Mouse (Mus musculus) neural tube, embryonic 13.5 days (tissue): ENCODE measurements around the gene Flt3. TPM values are rescaled to one million over a fixed set of nuclear protein-coding genes. Genes with fewer than 3 reads are reported as not detected.

ENCODE experiments used
- ATAC-seq: fragments of 200-750 bp; cut with Nextera tagmentation; 2 replicates; pipeline ENCODE4 v1.8.0; 2017; ENCODE audit warnings: low read depth, mild to moderate bottlenecking, moderate TSS enrichment, moderate library complexity
- H3K27ac ChIP-seq: fragments of 300-500 bp; sonication (generic); replicated peaks from 2 replicates; pipeline ENCODE4 v1.5.1; 2015; ENCODE audit warnings: moderate library complexity, mild to moderate bottlenecking, inconsistent platforms
- H3K27me3 ChIP-seq: fragments of 300-500 bp; sonication (generic); 2 replicates; pipeline ENCODE4 v1.6.1; 2015; ENCODE audit warnings: mild to moderate bottlenecking, inconsistent platforms
- H3K36me3 ChIP-seq: fragments of 300-500 bp; sonication (generic); 2 replicates; pipeline ENCODE4 v1.6.1; 2015; ENCODE audit warnings: mild to moderate bottlenecking, inconsistent platforms
- H3K4me1 ChIP-seq: fragments of 300-500 bp; sonication (generic); replicated peaks from 2 replicates; pipeline ENCODE4 v1.6.1; 2015; ENCODE audit warnings: inconsistent platforms
- H3K4me2 ChIP-seq: fragments of 300-500 bp; sonication (generic); 2 replicates; pipeline ENCODE4 v1.6.1; 2015; ENCODE audit warnings: inconsistent platforms, mild to moderate bottlenecking, moderate library complexity
- H3K4me3 ChIP-seq: fragments of 300-500 bp; sonication (generic); 2 replicates; pipeline ENCODE4 v1.5.1; 2015; ENCODE audit warnings: mild to moderate bottlenecking, inconsistent platforms
- H3K9ac ChIP-seq: fragments of 300-500 bp; sonication (generic); 2 replicates; pipeline ENCODE4 v1.6.1; 2015; ENCODE audit warnings: moderate library complexity, mild to moderate bottlenecking, inconsistent platforms
- H3K9me3 ChIP-seq: fragments of 300-500 bp; sonication (generic); 2 replicates; pipeline ENCODE4 v1.6.1; 2016; ENCODE audit warnings: inconsistent platforms
- WGBS: fragments of 180-500 bp; shearing (Covaris S2); methylation state at CpG from one replicate; pipeline ENCODE4 v1.1.7; 2015; 5-methylcytosine and 5-hydroxymethylcytosine counted together
- polyA plus RNA-seq: library from polyadenylated mRNA; unstranded; fragments of >200 nt; fragmentation: Nextera tagmentation; extraction: Ambion mirVana; gene quantifications from 2 replicates; pipeline ENCODE4 v1.2.1, GENCODE M21; 2015

Gene Flt3
- polyA plus RNA-seq, 1 experiment from 2014 or later: 0.64 TPM

- no peaks in the 10 kb centered on the region for H3K9me3 ChIP-seq
- H3K27me3 ChIP-seq: peaks cover 93% of the 10 kb centered on the region
- peaks cover 9% of the 10 kb centered on the region; the same call in 1 of the 2 replicates for H3K4me1 ChIP-seq
- 7% methylated on average over 7 of the region's 7 CpGs for WGBS
- no peak overlapping the region for H3K9ac ChIP-seq
- no peak overlapping the region for H3K4me2 ChIP-seq
- ATAC-seq: no peak
- H3K36me3 ChIP-seq: no peaks in the 10 kb centered on the region
- no peak overlapping the region for H3K27ac ChIP-seq
- H3K4me3 ChIP-seq: no peak overlapping the region
Observed at GRCm38 (mm10) chr5:147317321-147317720, 83.0 kb downstream of the Flt3 start.

GRCm38 (mm10) chr5:147315432-147316075, 84.7 kb downstream of the Flt3 start:
- Histone ChIP-seq H3K9ac (no peak overlapping the region), H3K27me3 (peaks cover 96% of the 10 kb centered on the region), H3K27ac (no peak overlapping the region), H3K36me3 (no peaks in the 10 kb centered on the region), H3K9me3 (no peaks in the 10 kb centered on the region), H3K4me2 (no peak overlapping the region), H3K4me1 (peaks cover 9% of the 10 kb centered on the region; the same call in 1 of the 2 replicates), H3K4me3 (no peak overlapping the region)
- ATAC-seq: no peak
- under 1% methylated on average over 25 of the region's 25 CpGs for WGBS

DNA sequence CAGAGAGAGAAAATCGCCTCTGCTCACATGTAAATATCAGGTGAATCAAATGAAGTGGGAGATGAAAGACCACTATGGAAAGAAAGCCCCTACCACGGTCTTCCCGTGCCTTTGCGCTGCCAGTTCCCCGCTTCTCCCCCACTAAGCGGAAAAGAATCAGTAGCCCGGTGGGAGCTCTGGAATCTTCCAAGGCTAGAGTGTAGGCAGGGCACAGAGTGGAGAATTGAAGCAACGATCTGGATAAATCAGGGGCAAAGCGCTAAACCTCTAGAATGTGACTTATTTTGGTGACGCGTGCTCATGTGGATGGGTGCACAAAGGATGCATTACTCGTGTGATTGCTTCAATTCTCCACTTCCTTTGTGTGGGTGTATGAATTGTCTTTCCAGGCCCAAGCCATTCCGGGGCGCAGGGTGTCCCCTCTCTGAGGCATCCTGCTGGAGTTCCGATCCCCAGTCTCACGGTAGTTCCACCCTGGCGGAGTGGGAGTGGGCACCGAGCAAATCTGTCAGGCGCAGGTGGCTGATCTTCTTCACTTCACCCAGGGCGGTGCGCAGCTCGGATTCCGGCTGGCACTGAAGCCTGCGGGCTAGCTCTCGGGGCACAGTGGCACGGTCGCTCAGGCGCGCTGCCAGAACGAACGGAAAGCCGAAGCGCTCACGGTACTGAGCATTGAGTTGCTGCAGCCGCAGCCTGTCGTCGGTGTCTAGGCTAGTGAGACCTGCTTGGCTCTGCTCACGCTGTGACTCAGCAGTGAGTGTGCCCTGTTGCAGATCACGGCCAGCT, 85.5 kb downstream of the Flt3 start:
- H3K27ac ChIP-seq: no peak overlapping the region
- no peak overlapping the region for H3K4me3 ChIP-seq
- 0 out of 2 replicates have a peak, but pooled peaks have one; percentile 36 for ATAC-seq
- H3K4me1 ChIP-seq: peaks cover 9% of the 10 kb centered on the region; the same call in 1 of the 2 replicates
- no peaks in the 10 kb centered on the region for H3K9me3 ChIP-seq
- no peak overlapping the region for H3K9ac ChIP-seq
- H3K36me3 ChIP-seq: no peaks in the 10 kb centered on the region
- no peak overlapping the region for H3K4me2 ChIP-seq
- 1% methylated on average over 39 of the region's 39 CpGs for WGBS
- H3K27me3 ChIP-seq: peaks cover 96% of the 10 kb centered on the region

DNA sequence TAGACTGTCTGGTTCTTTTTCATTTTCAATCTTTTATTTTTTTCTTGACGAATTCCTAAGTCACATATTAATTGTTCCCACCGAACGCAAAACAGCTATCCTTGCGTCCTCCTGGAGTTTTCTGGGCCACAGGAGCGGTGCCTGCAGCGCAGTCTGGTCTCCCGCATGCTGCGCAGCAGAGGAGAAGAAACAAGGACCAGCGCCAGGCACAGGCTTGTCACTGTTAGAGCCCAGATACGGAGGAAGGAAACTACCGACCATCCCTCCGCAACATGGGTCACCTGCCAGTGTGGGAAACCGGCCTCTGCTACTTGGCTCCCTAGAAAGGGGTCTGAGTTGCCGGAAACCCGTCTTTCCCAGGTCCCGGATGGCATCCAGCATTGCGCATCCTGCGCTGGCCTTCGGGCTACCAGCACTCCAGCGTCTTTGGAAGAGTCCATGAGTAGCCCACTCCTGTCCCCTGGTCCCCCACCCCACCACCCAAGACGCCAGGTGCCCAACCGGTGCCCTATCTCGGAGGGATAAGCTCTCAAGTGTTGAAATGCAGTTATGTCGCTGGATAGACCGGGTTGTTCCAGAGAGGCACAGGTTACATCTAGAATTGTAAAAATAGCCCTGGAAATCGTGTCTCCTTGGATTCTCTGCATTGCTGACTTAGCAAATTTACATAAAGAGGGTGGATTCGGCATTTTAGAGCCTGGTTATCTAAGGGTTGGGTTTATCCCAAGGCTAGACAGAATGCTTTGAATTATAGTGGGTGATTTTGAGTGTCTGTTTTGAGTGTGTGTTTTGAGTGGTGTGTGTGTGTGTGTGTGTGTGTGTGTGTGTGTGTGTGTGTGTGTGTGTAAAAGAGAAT, 87.2 kb downstream of the Flt3 start:
- no peak overlapping the region for H3K9ac ChIP-seq
- no peak overlapping the region for H3K27ac ChIP-seq
- no peaks in the 10 kb centered on the region for H3K9me3 ChIP-seq
- no peak for ATAC-seq
- no peaks in the 10 kb centered on the region for H3K36me3 ChIP-seq
- H3K4me1 ChIP-seq: peaks cover 9% of the 10 kb centered on the region; the same call in 1 of the 2 replicates
- H3K27me3 ChIP-seq: peaks cover 100% of the 10 kb centered on the region
- no peak overlapping the region for H3K4me2 ChIP-seq
- H3K4me3 ChIP-seq: no peak overlapping the region
- 1% methylated on average over 27 of the region's 27 CpGs for WGBS

- WGBS: 0% methylated on average over 2 of the region's 2 CpGs
- Histone ChIP-seq H3K4me1 (peaks cover 14% of the 10 kb centered on the region), H3K9me3 (no peaks in the 10 kb centered on the region), H3K4me3 (no peak overlapping the region), H3K27ac (no peak overlapping the region), H3K9ac (no peak overlapping the region), H3K36me3 (no peaks in the 10 kb centered on the region), H3K27me3 (peaks cover 100% of the 10 kb centered on the region), H3K4me2 (no peak overlapping the region)
- ATAC-seq: no peak
Observed at GRCm38 (mm10) chr5:147309786-147310185, 90.5 kb downstream of the Flt3 start.

- no peak overlapping the region for H3K4me3 ChIP-seq
- H3K4me1 ChIP-seq: peaks cover 21% of the 10 kb centered on the region
- no peaks in the 10 kb centered on the region for H3K36me3 ChIP-seq
- H3K27me3 ChIP-seq: peaks cover 100% of the 10 kb centered on the region
- WGBS: 9% methylated on average over 9 of the region's 9 CpGs
- ATAC-seq: no peak
- no peak overlapping the region for H3K27ac ChIP-seq
- no peaks in the 10 kb centered on the region for H3K9me3 ChIP-seq
- H3K9ac ChIP-seq: no peak overlapping the region
- H3K4me2 ChIP-seq: no peak overlapping the region
Observed at GRCm38 (mm10) chr5:147308451-147308850, 91.8 kb downstream of the Flt3 start.

DNA sequence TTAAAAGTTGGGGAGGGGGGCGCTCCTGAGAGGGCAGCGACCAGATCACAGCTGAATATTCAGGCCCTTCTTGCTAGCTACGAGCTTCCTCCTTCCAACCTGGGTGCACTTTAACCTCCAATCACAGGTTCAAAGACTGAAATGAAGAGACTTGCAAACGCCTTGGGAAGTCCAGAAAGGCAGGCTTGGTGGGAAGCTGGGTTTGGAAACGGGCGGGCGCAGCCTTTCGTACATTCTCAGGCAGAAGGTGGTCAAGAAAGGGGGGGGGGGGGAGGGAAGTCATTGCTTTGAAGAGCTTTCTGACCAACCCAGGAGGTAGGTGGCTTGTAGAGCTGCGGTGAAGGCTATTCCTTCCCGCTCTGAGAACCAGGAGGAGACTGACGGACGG, 92.9 kb downstream of the Flt3 start:
- ATAC-seq: no peak
- peaks cover 100% of the 10 kb centered on the region for H3K27me3 ChIP-seq
- no peaks in the 10 kb centered on the region for H3K36me3 ChIP-seq
- no peaks in the 10 kb centered on the region for H3K9me3 ChIP-seq
- peaks cover 21% of the 10 kb centered on the region for H3K4me1 ChIP-seq
- no peak overlapping the region for H3K4me3 ChIP-seq
- no peak overlapping the region for H3K9ac ChIP-seq
- no peak overlapping the region for H3K27ac ChIP-seq
- H3K4me2 ChIP-seq: no peak overlapping the region
- WGBS: 2% methylated on average over 12 of the region's 12 CpGs

DNA sequence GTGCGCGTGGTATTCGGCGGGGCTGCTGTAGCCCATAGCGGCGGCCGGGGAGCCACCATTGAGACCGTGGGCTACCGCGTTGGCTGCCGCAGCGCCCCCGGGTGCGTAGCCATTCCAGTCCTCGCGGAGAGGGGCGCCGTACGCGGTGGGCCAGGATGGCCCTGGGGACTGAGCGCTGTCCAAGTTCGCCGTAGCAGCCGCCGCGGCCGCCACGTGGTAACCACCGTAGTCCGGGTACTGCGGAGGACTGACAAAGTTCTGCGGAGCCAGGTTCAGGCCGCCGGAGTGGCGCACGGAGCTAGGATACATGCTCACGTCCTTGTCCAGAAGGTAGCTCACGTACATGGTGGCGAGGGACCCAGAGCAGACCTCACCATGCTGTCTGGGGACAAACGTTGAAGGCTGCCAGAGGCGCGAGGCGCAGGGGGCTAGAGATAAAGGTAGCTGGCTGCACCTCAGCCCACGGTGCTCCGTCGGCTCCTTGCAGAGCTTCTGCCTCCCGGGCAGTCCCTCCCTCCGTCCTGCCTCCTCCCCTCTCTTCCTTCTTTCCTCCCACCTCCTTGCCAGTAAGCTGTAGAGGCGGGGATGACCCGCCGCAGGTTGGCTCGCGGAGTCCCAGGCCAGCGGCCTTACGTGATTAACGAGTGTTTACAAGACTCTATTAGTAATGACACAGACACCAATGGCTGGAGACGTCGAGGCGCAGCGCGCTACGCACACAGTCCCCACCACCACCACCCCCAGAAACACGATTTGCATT, 93.5 kb downstream of the Flt3 start, which contains the start of gene Cdx2:
Gene Cdx2 (minus strand): TSS at position 633 of the 760 bp plus-strand sequence.
- no peak for ATAC-seq

GRCm38 (mm10) chr5:147305856-147306637, 94.2 kb downstream of the Flt3 start:
- Histone ChIP-seq H3K4me3 (no peak overlapping the region), H3K27me3 (peaks cover 100% of the 10 kb centered on the region), H3K36me3 (no peaks in the 10 kb centered on the region), H3K9me3 (no peaks in the 10 kb centered on the region), H3K4me1 (peaks cover 27% of the 10 kb centered on the region), H3K9ac (no peak overlapping the region), H3K4me2 (no peak overlapping the region), H3K27ac (no peak overlapping the region)
- no peak for ATAC-seq
- WGBS: under 1% methylated on average over 58 of the region's 58 CpGs

More for the DNA sequence above, 93.5 kb downstream of the Flt3 start, which contains the start of gene Cdx2:
- H3K27me3 ChIP-seq: peaks cover 100% of the 10 kb centered on the region
- no peaks in the 10 kb centered on the region for H3K9me3 ChIP-seq
- H3K9ac ChIP-seq: no peak within 1 kb of the TSS
- peaks cover 21% of the 10 kb centered on the region for H3K4me1 ChIP-seq
- no peak within 1 kb of the TSS for H3K4me2 ChIP-seq
- no peaks in the 10 kb centered on the region for H3K36me3 ChIP-seq
- no peak within 1 kb of the TSS for H3K27ac ChIP-seq
- no peak within 1 kb of the TSS for H3K4me3 ChIP-seq
- WGBS: under 1% methylated on average over 63 of the region's 63 CpGs

DNA sequence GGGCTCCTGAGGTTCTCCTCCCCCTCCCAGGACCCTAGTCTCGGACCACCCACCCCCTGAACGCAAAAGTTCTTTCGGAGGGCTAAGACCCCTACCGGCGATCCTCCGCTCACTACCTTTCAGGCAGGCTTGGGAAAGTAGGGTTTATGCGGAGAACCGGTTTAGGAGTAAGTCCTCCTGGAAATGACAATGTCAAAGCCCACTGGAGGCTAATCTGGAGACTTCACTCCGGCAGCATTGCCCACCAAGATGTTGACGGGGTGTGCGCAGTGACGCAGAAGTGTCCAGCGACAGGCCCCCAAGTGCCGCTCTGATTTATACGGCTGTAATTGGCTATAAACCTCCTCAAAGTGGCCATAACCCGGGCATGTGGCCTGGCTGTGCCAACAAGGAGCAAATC, 95.1 kb downstream of the Flt3 start:
- peaks cover 29% of the 10 kb centered on the region for H3K4me1 ChIP-seq
- no peak overlapping the region for H3K9ac ChIP-seq
- H3K9me3 ChIP-seq: no peaks in the 10 kb centered on the region
- ATAC-seq: no peak
- peaks cover 100% of the 10 kb centered on the region for H3K27me3 ChIP-seq
- H3K4me3 ChIP-seq: no peak overlapping the region
- no peaks in the 10 kb centered on the region for H3K36me3 ChIP-seq
- WGBS: 2% methylated on average over 16 of the region's 16 CpGs
- no peak overlapping the region for H3K27ac ChIP-seq
- no peak overlapping the region for H3K4me2 ChIP-seq
